Comparison of ENCODE assay signal across 9 mouse cellular contexts in genomic region chr16:95584751-95585528, GRCm38 (mm10). TPM values are rescaled to one million over a fixed set of nuclear protein-coding genes. Genes with fewer than 3 reads are reported as not detected.
DNase-seq lines count a peak whose midpoint lies in the region; ATAC-seq lines count a peak whose summit lies in the region.
"Had no signal": no experiment of that assay in that cellular context is flagged by ENCODE, and none has a peak within 500 bp of the region (broad histone marks: within the 10 kb centered on the region; RNA-seq: fewer than 3 reads in every experiment).

No protein-coding gene starts in this region.

- 17% methylated on average over 37 of the region's 37 CpGs for WGBS in heart, embryonic 10.5 days
- 16% methylated on average over 37 of the region's 37 CpGs for WGBS in midbrain, embryonic 10.5 days

- peaks cover 16% of the 10 kb centered on the region for H3K4me1 ChIP-seq in heart, embryonic 10.5 days
- H3K4me1 ChIP-seq in midbrain, embryonic 10.5 days: peaks cover 20% of the 10 kb centered on the region

- DNase-seq in heart, embryonic 10.5 days (ENCODE audit: low spot score): no peak
- DNase-seq in heart, adult 9 months (ENCODE audit: low spot score in 2 of 2): no peak
- no peak for DNase-seq in midbrain, embryonic 10.5 days (ENCODE audit: low spot score)
- no peak for DNase-seq in adrenal gland, adult 2 months
- DNase-seq in right cerebral cortex, postnatal 25 days: no peak

- H3K27me3 ChIP-seq in heart, embryonic 10.5 days (ENCODE audit: insufficient read depth, poor library complexity, severe bottlenecking): peaks cover 86% of the 10 kb centered on the region
- peaks cover 72% of the 10 kb centered on the region for H3K27me3 ChIP-seq in midbrain, embryonic 10.5 days (ENCODE audit: low read depth, poor library complexity, severe bottlenecking)

- ATAC-seq in CD4-positive, CD25-positive, alpha-beta regulatory T cell, adult 4 months: peak; percentile 9
- ATAC-seq in granulocyte monocyte progenitor cell, adult 5-6 weeks (replicated peaks; ENCODE audit: poor library complexity, severe bottlenecking): peak; percentile 8; the same call in 1 of the 2 replicates
- no peak for ATAC-seq in cerebellum, adult (ENCODE audit: insufficient number of reproducible peaks, low FRiP score, low TSS enrichment)

- H3K9me3 ChIP-seq in heart, embryonic 10.5 days: no peaks in the 10 kb centered on the region
- no peaks in the 10 kb centered on the region for H3K9me3 ChIP-seq in midbrain, embryonic 10.5 days (replicated peaks)

- no peaks in the 10 kb centered on the region for H3K36me3 ChIP-seq in heart, embryonic 10.5 days
- no peaks in the 10 kb centered on the region for H3K36me3 ChIP-seq in midbrain, embryonic 10.5 days

- H3K27ac ChIP-seq in heart, embryonic 10.5 days: peak overlapping the region; percentile 62; the same call in 1 of the 2 replicates
- peak overlapping the region; percentile 43 for H3K27ac ChIP-seq in midbrain, embryonic 10.5 days (replicated peaks)

- peak overlapping the region; percentile 62 for H3K4me3 ChIP-seq in heart, embryonic 10.5 days
- peak overlapping the region; percentile 63 for H3K4me3 ChIP-seq in midbrain, embryonic 10.5 days

RNA-seq across cellular contexts. Expression of gene Erg, which starts 1.5 kb away (rescaled TPM):
- 4.7 and 5.9 TPM in 2 replicates for polyA plus RNA-seq in heart, embryonic 10.5 days (2016; fragmentation: Nextera tagmentation; extraction: Ambion mirVana)
- not detected for polyA plus RNA-seq in CD4-positive, CD25-positive, alpha-beta regulatory T cell, adult 4 months (2017; shearing (Covaris generic))
- total RNA-seq in granulocyte monocyte progenitor cell, adult 5-6 weeks (2014; fragmentation: Nextera tagmentation): 32.1 and 34.3 TPM in 2 replicates
- total RNA-seq in granulocyte monocyte progenitor cell, adult 5-6 weeks (2017): 48.3 and 64.4 TPM in 2 replicates
- 1.4 and 1.7 TPM in 2 replicates for polyA plus RNA-seq in midbrain, embryonic 10.5 days (2016; fragmentation: Nextera tagmentation; extraction: Ambion mirVana)
- 10 to 100 TPM; 14.0 to 18.3 TPM for total RNA-seq in adrenal gland, adult 2 months (2021)
- polyA plus RNA-seq in adrenal gland, adult 2 months (2012; rRNA removed): 13.8 and 14.2 TPM in 2 replicates
- polyA plus RNA-seq: inflammation-experienced regulatory T-cells, adult 6 months had no signal
